8 mouse cellular contexts compared by ENCODE assay signal in the genomic region with DNA sequence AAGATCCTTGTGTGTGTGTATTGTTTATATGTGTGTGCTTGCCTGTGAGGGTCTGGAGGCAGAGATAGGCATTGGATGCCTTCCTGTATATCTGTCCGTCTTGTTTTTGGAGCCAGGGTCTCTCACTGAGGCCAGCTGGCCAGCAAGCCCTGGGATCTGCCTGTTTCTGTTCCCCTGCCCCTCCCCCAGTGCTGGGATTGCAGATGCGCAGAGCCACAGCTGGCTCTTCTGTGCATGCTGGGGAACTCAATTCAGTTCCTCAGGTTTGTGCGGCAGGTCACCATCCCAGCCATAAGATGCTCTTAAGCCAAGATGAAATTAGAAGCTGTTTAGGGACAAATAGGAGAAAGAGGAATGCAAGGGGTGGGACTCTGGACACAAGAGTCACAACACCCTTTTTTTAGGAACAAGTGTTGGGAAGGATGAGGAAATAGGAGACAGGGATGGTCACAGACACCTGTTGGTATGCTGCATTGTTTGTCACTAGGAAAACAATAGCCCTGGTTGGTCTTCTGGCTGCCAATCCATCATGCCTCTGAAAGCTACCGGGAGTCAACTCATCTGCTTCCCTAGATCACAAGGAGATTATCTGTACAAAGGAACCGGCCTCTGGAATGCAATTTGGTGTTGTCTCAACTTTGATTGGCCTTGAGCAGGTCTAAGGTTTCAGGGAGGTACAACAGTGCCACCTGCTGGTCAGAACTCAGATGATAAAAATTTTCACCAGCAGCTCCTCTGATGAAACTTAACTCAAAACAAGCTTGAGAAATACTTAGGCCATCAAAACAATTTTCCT. TPM values are rescaled to one million over a fixed set of nuclear protein-coding genes. Genes with fewer than 3 reads are reported as not detected.
DNase-seq lines count a peak whose midpoint lies in the region; ATAC-seq and TF ChIP-seq lines count a peak whose summit lies in the region.

No protein-coding gene starts in this region.

- ATAC-seq in liver, embryonic 12.5 days = no peak
- ATAC-seq in intestine, embryonic 15.5 days = no peak
- ATAC-seq in neural tube, embryonic 11.5 days (ENCODE audit: insufficient read depth, low FRiP score, low TSS enrichment) = no peak
- ATAC-seq in stomach, postnatal 0 days (ENCODE audit: low FRiP score, low TSS enrichment) = no peak

- TF ChIP-seq CTCF in liver, adult 2 months (IDR thresholded peaks at IDR 0.05; ENCODE audit: low read depth, low read length) = peak; percentile 57
- peak; percentile 89 for TF ChIP-seq CTCF in stomach, postnatal 0 days (IDR thresholded peaks at IDR 0.05; ENCODE audit: low read depth)

- no peak for TF ChIP-seq EP300 in stomach, postnatal 0 days (optimal IDR thresholded peaks at IDR 0.05)

- no peaks in the 10 kb centered on the region for H3K36me3 ChIP-seq in liver, adult 2 months (ENCODE audit: control insufficient read depth, insufficient read depth, low read length)
- H3K36me3 ChIP-seq in liver, embryonic 12.5 days = 0 out of 2 replicates have a peak, but pooled peaks cover 3% of the 10 kb centered on the region
- H3K36me3 ChIP-seq in intestine, embryonic 15.5 days = no peaks in the 10 kb centered on the region
- H3K36me3 ChIP-seq in neural tube, embryonic 11.5 days (ENCODE audit: control insufficient read depth, insufficient read depth, low read length) = no peaks in the 10 kb centered on the region
- H3K36me3 ChIP-seq in stomach, postnatal 0 days (ENCODE audit: control insufficient read depth, insufficient read depth, low read length) = no peaks in the 10 kb centered on the region

- H3K4me1 ChIP-seq in liver, adult 2 months (ENCODE audit: control insufficient read depth, insufficient read depth, low read length) = peaks cover 7% of the 10 kb centered on the region
- peaks cover 42% of the 10 kb centered on the region for H3K4me1 ChIP-seq in liver, embryonic 12.5 days
- H3K4me1 ChIP-seq in intestine, embryonic 15.5 days (replicated peaks) = peaks cover 20% of the 10 kb centered on the region; the same call in 1 of the 2 replicates
- H3K4me1 ChIP-seq in neural tube, embryonic 11.5 days (ENCODE audit: control insufficient read depth, insufficient read depth, low read length) = peaks cover 14% of the 10 kb centered on the region
- 0 out of 2 replicates have a peak, but pooled peaks cover 3% of the 10 kb centered on the region for H3K4me1 ChIP-seq in stomach, postnatal 0 days (replicated peaks; ENCODE audit: control insufficient read depth, insufficient read depth)

- no peak for TF ChIP-seq POLR2A in liver, adult 2 months (IDR thresholded peaks at IDR 0.05; ENCODE audit: extremely low read depth, insufficient read depth, low read length)

- H3K4me3 ChIP-seq in liver, adult 2 months (ENCODE audit: insufficient read depth, low read depth, low read length) = no peak overlapping the region
- no peak overlapping the region for H3K4me3 ChIP-seq in liver, embryonic 12.5 days
- no peak overlapping the region for H3K4me3 ChIP-seq in intestine, embryonic 15.5 days (replicated peaks)
- no peak overlapping the region for H3K4me3 ChIP-seq in neural tube, embryonic 11.5 days (ENCODE audit: low read depth, low read length)
- H3K4me3 ChIP-seq in stomach, postnatal 0 days (ENCODE audit: low read depth, low read length) = no peak overlapping the region

- H3K4me2 ChIP-seq in liver, embryonic 12.5 days = no peak overlapping the region
- H3K4me2 ChIP-seq in intestine, embryonic 15.5 days (replicated peaks) = peak overlapping the region; percentile 37
- no peak overlapping the region for H3K4me2 ChIP-seq in neural tube, embryonic 11.5 days (ENCODE audit: low read depth)
- H3K4me2 ChIP-seq in stomach, postnatal 0 days (replicated peaks; ENCODE audit: low read depth) = 0 out of 2 replicates have a peak overlapping the region, but pooled peaks have one; percentile 17

- no peaks in the 10 kb centered on the region for H3K9me3 ChIP-seq in liver, embryonic 12.5 days (replicated peaks)
- no peaks in the 10 kb centered on the region for H3K9me3 ChIP-seq in intestine, embryonic 15.5 days
- H3K9me3 ChIP-seq in neural tube, embryonic 11.5 days (ENCODE audit: control insufficient read depth, low read length) = no peaks in the 10 kb centered on the region
- no peaks in the 10 kb centered on the region for H3K9me3 ChIP-seq in stomach, postnatal 0 days (ENCODE audit: control insufficient read depth, low read length)

- intact Hi-C loops in gastrocnemius, postnatal 36 days (cut with DNase I) = loop anchor here (2.0 to 5.0 kb wide), 2 partner anchors 80 to 124 kb away; a partner anchor contains a TSS
- intact Hi-C loops in left cerebral cortex, postnatal 36 days (cut with DNase I) = loop anchor here (5.0 kb wide), 1 partner anchor 115 kb away; a partner anchor contains a TSS

- peaks cover 1% of the 10 kb centered on the region; the same call in 1 of the 2 replicates for H3K79me2 ChIP-seq in liver, adult 2 months (ENCODE audit: control insufficient read depth, insufficient read depth, low read length)

- DNase-seq in liver, adult 2 months (ENCODE audit: extremely low read depth, low read depth, low spot score) = peak; percentile 74
- DNase-seq in cerebellum, postnatal 10 days = peak; percentile 86 to 89
- DNase-seq in gastrocnemius, postnatal 36 days = peak; percentile 47 to 64
- DNase-seq in left cerebral cortex, postnatal 36 days (ENCODE audit: low spot score in 2 of 2) = peak; percentile 69 to 82
- peak; percentile 77 for DNase-seq in neural tube, embryonic 11.5 days (ENCODE audit: low spot score)
- DNase-seq in stomach, postnatal 0 days (ENCODE audit: low spot score) = peak; percentile 82

- H3K27ac ChIP-seq in liver, adult 2 months (replicated peaks; ENCODE audit: insufficient read depth, low read depth, low read length) = no peak overlapping the region
- H3K27ac ChIP-seq in liver, embryonic 12.5 days = no peak overlapping the region
- no peak overlapping the region for H3K27ac ChIP-seq in intestine, embryonic 15.5 days
- no peak overlapping the region for H3K27ac ChIP-seq in neural tube, embryonic 11.5 days (ENCODE audit: low read depth, low read length)
- no peak overlapping the region for H3K27ac ChIP-seq in stomach, postnatal 0 days (replicated peaks)

- WGBS in liver, adult 2 months = 38% methylated on average over 5 of the region's 5 CpGs
- WGBS in liver, embryonic 12.5 days (ENCODE audit: insufficient replicate concordance) = 20% methylated on average over 5 of the region's 5 CpGs
- 12% methylated on average over 5 of the region's 5 CpGs for WGBS in intestine, embryonic 15.5 days
- WGBS in neural tube, embryonic 11.5 days = 9% methylated on average over 5 of the region's 5 CpGs
- WGBS in stomach, postnatal 0 days = 15% methylated on average over 5 of the region's 5 CpGs

- no peaks in the 10 kb centered on the region for H3K27me3 ChIP-seq in liver, adult 2 months (ENCODE audit: control insufficient read depth, insufficient read depth, low read length)
- H3K27me3 ChIP-seq in liver, embryonic 12.5 days (replicated peaks) = peaks cover 4% of the 10 kb centered on the region; the same call in 1 of the 2 replicates
- no peaks in the 10 kb centered on the region for H3K27me3 ChIP-seq in intestine, embryonic 15.5 days (replicated peaks)
- no peaks in the 10 kb centered on the region for H3K27me3 ChIP-seq in neural tube, embryonic 11.5 days (ENCODE audit: control insufficient read depth, insufficient read depth, low read length)
- H3K27me3 ChIP-seq in stomach, postnatal 0 days (ENCODE audit: control insufficient read depth, insufficient read depth, low read length) = no peaks in the 10 kb centered on the region

- H3K9ac ChIP-seq in liver, adult 2 months (ENCODE audit: low read depth, low read length) = no peak overlapping the region
- H3K9ac ChIP-seq in liver, embryonic 12.5 days = no peak overlapping the region
- H3K9ac ChIP-seq in intestine, embryonic 15.5 days = no peak overlapping the region
- H3K9ac ChIP-seq in neural tube, embryonic 11.5 days (ENCODE audit: low read length) = no peak overlapping the region
- no peak overlapping the region; the same call in 1 of the 2 replicates for H3K9ac ChIP-seq in stomach, postnatal 0 days (ENCODE audit: low read length)

RNA-seq across cellular contexts. Expression of a gene that starts 4.7 kb away (rescaled TPM):
- 53.4 and 56.2 TPM in 2 replicates for total RNA-seq in liver, adult 2 months (2014; rRNA removed)
- polyA plus RNA-seq in liver, adult 2 months (2012; rRNA removed) = 36.4 and 43.0 TPM in 2 replicates
- 299 and 315 TPM in 2 replicates for polyA plus RNA-seq in liver, embryonic 12.5 days (2016; fragmentation: Nextera tagmentation; extraction: Ambion mirVana)
- total RNA-seq in gastrocnemius, postnatal 36 days (2021) = 100 to 1,000 TPM; 150 to 798 TPM
- polyA plus RNA-seq in intestine, embryonic 15.5 days (2015; fragmentation: Nextera tagmentation; extraction: Ambion mirVana) = 562 and 582 TPM in 2 replicates
- 100 to 1,000 TPM; 178 to 184 TPM for total RNA-seq in left cerebral cortex, postnatal 36 days (2021)
- polyA plus RNA-seq in neural tube, embryonic 11.5 days (2014; fragmentation: Nextera tagmentation; extraction: Ambion mirVana) = 509 and 535 TPM in 2 replicates
- 327 TPM in 2 replicates for polyA plus RNA-seq in stomach, postnatal 0 days (2015; fragmentation: Nextera tagmentation; extraction: Ambion mirVana)

RNA-seq across cellular contexts. Expression of a gene that starts 24.7 kb away (rescaled TPM):
- total RNA-seq in liver, adult 2 months (2014; rRNA removed) = 32.6 and 36.5 TPM in 2 replicates
- 37.7 and 46.3 TPM in 2 replicates for polyA plus RNA-seq in liver, adult 2 months (2012; rRNA removed)
- 111 and 125 TPM in 2 replicates for polyA plus RNA-seq in liver, embryonic 12.5 days (2016; fragmentation: Nextera tagmentation; extraction: Ambion mirVana)
- total RNA-seq in gastrocnemius, postnatal 36 days (2021) = 10 to 100 TPM; 80.6 to 90.5 TPM
- 141 and 164 TPM in 2 replicates for polyA plus RNA-seq in intestine, embryonic 15.5 days (2015; fragmentation: Nextera tagmentation; extraction: Ambion mirVana)
- total RNA-seq in left cerebral cortex, postnatal 36 days (2021) = 100 to 1,000 TPM; 165 to 202 TPM
- 206 and 208 TPM in 2 replicates for polyA plus RNA-seq in neural tube, embryonic 11.5 days (2014; fragmentation: Nextera tagmentation; extraction: Ambion mirVana)
- 75.2 and 80.4 TPM in 2 replicates for polyA plus RNA-seq in stomach, postnatal 0 days (2015; fragmentation: Nextera tagmentation; extraction: Ambion mirVana)

RNA-seq across cellular contexts. Expression of a gene that starts 25.7 kb away (rescaled TPM):
- 64.7 and 67.9 TPM in 2 replicates for total RNA-seq in liver, adult 2 months (2014; rRNA removed)
- 23.4 and 24.2 TPM in 2 replicates for polyA plus RNA-seq in liver, adult 2 months (2012; rRNA removed)
- polyA plus RNA-seq in liver, embryonic 12.5 days (2016; fragmentation: Nextera tagmentation; extraction: Ambion mirVana) = 101 and 103 TPM in 2 replicates
- 10 to 100 TPM; 78.1 to 90.6 TPM for total RNA-seq in gastrocnemius, postnatal 36 days (2021)
- polyA plus RNA-seq in intestine, embryonic 15.5 days (2015; fragmentation: Nextera tagmentation; extraction: Ambion mirVana) = 188 TPM in 2 replicates
- 10 to 100 TPM; 91.4 to 93.6 TPM for total RNA-seq in left cerebral cortex, postnatal 36 days (2021)
- polyA plus RNA-seq in neural tube, embryonic 11.5 days (2014; fragmentation: Nextera tagmentation; extraction: Ambion mirVana) = 197 TPM in 2 replicates
- 109 and 115 TPM in 2 replicates for polyA plus RNA-seq in stomach, postnatal 0 days (2015; fragmentation: Nextera tagmentation; extraction: Ambion mirVana)

RNA-seq across cellular contexts. Expression of a gene that starts 26.8 kb away (rescaled TPM):
- 0.07 and 0.09 TPM in 2 replicates for total RNA-seq in liver, adult 2 months (2014; rRNA removed)
- polyA plus RNA-seq in liver, adult 2 months (2012; rRNA removed) = 0.01 and 0.02 TPM in 2 replicates
- polyA plus RNA-seq in liver, embryonic 12.5 days (2016; fragmentation: Nextera tagmentation; extraction: Ambion mirVana) = 0.11 and 0.19 TPM in 2 replicates
- total RNA-seq in gastrocnemius, postnatal 36 days (2021) = under 1 TPM in 1 of 2 experiments, not detected in 1; 0.05 TPM
- polyA plus RNA-seq in intestine, embryonic 15.5 days (2015; fragmentation: Nextera tagmentation; extraction: Ambion mirVana) = 0.25 and 0.33 TPM in 2 replicates
- under 1 TPM; 0.32 to 0.43 TPM for total RNA-seq in left cerebral cortex, postnatal 36 days (2021)
- 0.41 and 0.66 TPM in 2 replicates for polyA plus RNA-seq in neural tube, embryonic 11.5 days (2014; fragmentation: Nextera tagmentation; extraction: Ambion mirVana)
- polyA plus RNA-seq in stomach, postnatal 0 days (2015; fragmentation: Nextera tagmentation; extraction: Ambion mirVana) = 0.05 and 0.06 TPM in 2 replicates

Comparison
In these comparisons a context has a peak if more than half of its experiments do, and no peak if none do; other contexts are left out.
1. H3K4me2 ChIP-seq: peak in intestine, embryonic 15.5 days (single experiment) and stomach, postnatal 0 days (single experiment); none in liver, embryonic 12.5 days (single experiment) and neural tube, embryonic 11.5 days (single experiment).
2. Peak in every context shown above with its lines, with median percentiles within 50 percentile points of each other: DNase-seq.